Mouse (Mus musculus) C2C12 (cell line): ENCODE data around the gene Sntg2. TPM values are rescaled to one million over a fixed set of nuclear protein-coding genes. Genes with fewer than 3 reads are reported as not detected.

Source experiments
- H3K27me3 ChIP-seq: one replicate; pipeline ENCODE4 v1.6.1; 2011; ENCODE audit not compliant: control insufficient read depth, insufficient read depth, insufficient read length
- H3K36me3 ChIP-seq: one replicate; pipeline ENCODE4 v1.6.1; 2011; ENCODE audit not compliant: control insufficient read depth, insufficient read depth
- H3K4me3 ChIP-seq: one replicate; pipeline ENCODE4 v1.5.1; 2011; ENCODE audit warnings: mild to moderate bottlenecking, control low read depth; ENCODE audit not compliant: poor library complexity, insufficient read depth, severe bottlenecking
- H3K79me2 ChIP-seq: one replicate; pipeline ENCODE4 v1.6.1; 2011; ENCODE audit not compliant: control insufficient read depth, insufficient read depth
- H3K79me3 ChIP-seq: one replicate; pipeline ENCODE4 v1.6.1; 2011; ENCODE audit warnings: low read depth, control low read depth
- H3ac ChIP-seq: one replicate; pipeline ENCODE3; 2011; ENCODE audit warnings: low read depth; ENCODE audit not compliant: control insufficient read depth, insufficient read length
- CEBPB ChIP-seq: IDR thresholded peaks from one replicate; pipeline ENCODE4 v1.6.1; 2011; ENCODE audit warnings: low read depth, mild to moderate bottlenecking, control low read depth, moderate library complexity
- CTCF ChIP-seq: IDR thresholded peaks from one replicate; pipeline ENCODE4 v1.5.1; 2011; ENCODE audit not compliant: control insufficient read depth, insufficient read depth, insufficient read length
- FOSL1 ChIP-seq: IDR thresholded peaks from one replicate; pipeline ENCODE4 v1.8.0; 2011; ENCODE audit warnings: mild to moderate bottlenecking, low read length; ENCODE audit not compliant: poor library complexity, insufficient read depth, severe bottlenecking
- MAX ChIP-seq: IDR thresholded peaks from one replicate; pipeline ENCODE4 v1.6.1; 2011; ENCODE audit warnings: mild to moderate bottlenecking, control low read depth
- MYOD1 ChIP-seq: IDR thresholded peaks from one replicate; pipeline ENCODE4 v1.6.1; 2011; ENCODE audit warnings: low read depth; ENCODE audit not compliant: control insufficient read depth, insufficient read length
- MYOG ChIP-seq: IDR thresholded peaks from one replicate; pipeline ENCODE4 v1.6.1; 2011; ENCODE audit not compliant: control insufficient read depth, insufficient read length; ENCODE audit errors: extremely low read depth
- USF1 ChIP-seq: IDR thresholded peaks from one replicate; pipeline ENCODE4 v1.6.1; 2011; ENCODE audit warnings: low read depth, mild to moderate bottlenecking, control low read depth, moderate library complexity
- polyA plus RNA-seq: library from polyadenylated mRNA; unstranded; fragments of >200 nt; fragmentation: generic; extraction: Trizol; gene quantifications from one replicate; pipeline ENCODE4 v1.2.1, GENCODE M21; 2012; ENCODE audit warnings: missing spikeins

The Sntg2 gene
- polyA plus RNA-seq, 1 experiment: not detected

DNA sequence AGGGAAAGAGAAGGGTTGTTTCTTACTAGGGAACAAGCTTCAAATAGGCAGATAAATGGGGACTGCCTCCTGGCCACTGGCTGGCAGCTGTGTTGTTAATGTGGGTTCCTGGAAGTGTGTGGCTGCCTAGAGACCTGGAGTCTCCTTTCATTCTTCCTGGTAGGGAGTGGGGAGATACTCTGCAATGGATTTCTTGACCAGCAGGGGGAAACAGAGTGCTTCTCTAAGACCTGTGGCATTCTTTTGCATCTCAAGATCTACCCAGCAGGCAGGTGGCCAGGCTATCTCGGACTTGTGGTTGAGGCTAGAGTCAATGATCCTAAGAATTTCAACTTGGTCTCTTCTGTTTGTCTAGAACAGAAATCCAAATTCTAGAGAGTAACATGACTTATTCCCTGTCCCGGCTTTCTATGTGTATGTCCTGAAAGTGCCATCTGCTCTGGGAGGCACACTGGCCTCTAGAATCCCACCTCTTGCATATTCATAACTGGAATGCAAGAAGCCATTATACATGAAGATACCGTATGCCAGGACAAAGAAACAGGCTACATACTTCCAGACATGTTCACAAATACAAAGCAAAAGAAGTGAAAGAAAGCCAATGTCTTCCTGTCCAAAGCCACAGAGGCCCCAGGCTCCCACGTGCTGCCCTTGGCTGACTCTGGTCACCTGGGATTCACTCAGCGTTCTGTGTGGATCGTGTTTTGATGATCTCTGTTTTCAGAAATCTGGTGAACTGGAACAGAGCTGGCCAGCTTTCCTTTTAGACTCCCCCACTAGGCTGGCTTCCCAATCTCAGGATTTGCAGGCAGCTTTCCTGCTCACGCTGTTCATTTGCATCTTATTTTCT is 244.4 kb downstream of the Sntg2 start:
- Histone ChIP-seq H3K27me3 (no peaks in the 10 kb centered on the region), H3K4me3 (no peak overlapping the region), H3ac (no peak overlapping the region), H3K79me3 (no peaks in the 10 kb centered on the region), H3K36me3 (no peaks in the 10 kb centered on the region), H3K79me2 (no peaks in the 10 kb centered on the region)
- TF ChIP-seq FOSL1 (no peak), USF1 (no peak), MYOG (no peak), CEBPB (no peak), MYOD1 (no peak), MAX (no peak), CTCF (no peak)

Other genes with a start within 250 kb of the Sntg2 start
- not detected for gene Tpo, start 240.8 kb downstream of the Sntg2 start, polyA plus RNA-seq
- gene Tmem18, start 211.1 kb upstream of the Sntg2 start, polyA plus RNA-seq: 6.9 TPM